Mouse (Mus musculus): ENCODE measurements at regions not wholly inside any gene's neighbourhood (a gene's known extent, or its start where the extent isn't known, plus 50 kb on each side); places are given as distances from the start of the nearest gene placed in this dataset.

GRCm38 (mm10) chr8:116196623-116197184 is 308.1 kb upstream of the Dynlrb2 start:
- H3K36me3 ChIP-seq (ENCODE audit: control insufficient read depth, insufficient read depth), result no peaks in the 10 kb centered on the region
- H3K9me3 ChIP-seq (replicated peaks; ENCODE audit: control insufficient read depth, low read length), result no peaks in the 10 kb centered on the region; the same call in 1 of the 2 replicates
- no peak overlapping the region for H3K4me2 ChIP-seq (ENCODE audit: low read depth, low read length)
- WGBS (ENCODE audit: insufficient replicate concordance), result 68% methylated on average over 9 of the region's 9 CpGs
- no peak overlapping the region for H3K4me3 ChIP-seq (ENCODE audit: low read depth, low read length)
- no peak overlapping the region for H3K27ac ChIP-seq (ENCODE audit: low read length)
- H3K27me3 ChIP-seq (ENCODE audit: control insufficient read depth, insufficient read depth, low read depth, low read length), result no peaks in the 10 kb centered on the region
- H3K9ac ChIP-seq (ENCODE audit: low read depth, low read length), result no peak overlapping the region
- no peak for ATAC-seq (ENCODE audit: low read depth)
- no peaks in the 10 kb centered on the region for H3K4me1 ChIP-seq (ENCODE audit: control insufficient read depth, low read depth, low read length)

DNA sequence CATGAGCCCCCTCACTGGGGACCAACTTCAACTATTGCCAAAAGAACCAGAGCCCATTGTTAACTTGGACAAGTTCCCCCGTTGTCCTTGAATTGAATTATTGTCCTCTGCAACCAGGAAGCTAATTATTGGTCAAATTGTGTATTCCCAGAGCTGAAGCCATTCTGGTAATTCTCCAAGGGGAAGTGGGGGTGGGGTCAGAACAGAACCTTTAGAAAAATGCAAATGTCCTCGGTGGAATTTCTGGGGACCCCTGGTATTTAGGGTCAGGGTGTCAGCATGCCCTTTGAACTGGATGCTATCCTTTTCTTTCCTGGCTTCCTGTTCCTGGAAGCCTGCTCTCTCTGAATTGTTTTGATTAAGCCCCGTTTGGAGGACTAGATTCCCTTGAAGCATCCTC is 312.7 kb upstream of the Dynlrb2 start:
- no peak for ATAC-seq (ENCODE audit: low read depth)
- no peaks in the 10 kb centered on the region for H3K27me3 ChIP-seq (ENCODE audit: control insufficient read depth, insufficient read depth, low read depth, low read length)
- no peak overlapping the region for H3K27ac ChIP-seq (ENCODE audit: low read length)
- no peaks in the 10 kb centered on the region for H3K4me1 ChIP-seq (ENCODE audit: control insufficient read depth, low read depth, low read length)
- no peak overlapping the region for H3K4me3 ChIP-seq (ENCODE audit: low read depth, low read length)
- 25% methylated on average over 3 of the region's 3 CpGs for WGBS (ENCODE audit: insufficient replicate concordance)
- no peaks in the 10 kb centered on the region; the same call in 1 of the 2 replicates for H3K9me3 ChIP-seq (replicated peaks; ENCODE audit: control insufficient read depth, low read length)
- H3K4me2 ChIP-seq (ENCODE audit: low read depth, low read length), result no peak overlapping the region
- no peaks in the 10 kb centered on the region for H3K36me3 ChIP-seq (ENCODE audit: control insufficient read depth, insufficient read depth)
- H3K9ac ChIP-seq (ENCODE audit: low read depth, low read length), result no peak overlapping the region

DNA sequence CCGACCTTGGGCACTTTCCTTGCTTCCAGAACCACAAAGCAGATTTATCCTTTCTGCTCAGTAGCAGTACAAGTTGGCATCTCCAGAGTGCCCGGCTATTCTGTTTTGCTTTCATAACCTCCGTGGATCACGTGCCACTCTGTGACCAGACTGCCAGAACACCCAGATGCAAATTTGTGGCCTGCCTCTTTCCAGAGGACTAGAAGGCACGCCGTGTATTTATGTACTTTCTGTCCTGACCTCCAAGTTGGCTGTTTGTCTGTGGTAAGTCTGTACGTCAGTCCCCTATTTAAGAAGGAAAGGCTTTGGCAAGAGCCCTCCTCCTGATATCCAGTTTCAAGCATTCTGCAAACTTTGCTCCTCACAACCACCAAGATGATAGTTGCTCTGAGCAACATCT is 319.6 kb upstream of the Dynlrb2 start:
- Histone ChIP-seq H3K4me3 (ENCODE audit: low read depth, low read length) (no peak overlapping the region), H3K9ac (ENCODE audit: low read depth, low read length) (no peak overlapping the region), H3K36me3 (ENCODE audit: control insufficient read depth, insufficient read depth) (no peaks in the 10 kb centered on the region), H3K4me2 (ENCODE audit: low read depth, low read length) (no peak overlapping the region), H3K9me3 (replicated peaks; ENCODE audit: control insufficient read depth, low read length) (no peaks in the 10 kb centered on the region), H3K27me3 (ENCODE audit: control insufficient read depth, insufficient read depth, low read depth, low read length) (no peaks in the 10 kb centered on the region), H3K27ac (ENCODE audit: low read length) (no peak overlapping the region), H3K4me1 (ENCODE audit: control insufficient read depth, low read depth, low read length) (no peaks in the 10 kb centered on the region)
- whole genome bisulfite sequencing (ENCODE audit: insufficient replicate concordance), result 57% methylated on average over 7 of the region's 7 CpGs
- no peak for ATAC-seq (ENCODE audit: low read depth)

DNA sequence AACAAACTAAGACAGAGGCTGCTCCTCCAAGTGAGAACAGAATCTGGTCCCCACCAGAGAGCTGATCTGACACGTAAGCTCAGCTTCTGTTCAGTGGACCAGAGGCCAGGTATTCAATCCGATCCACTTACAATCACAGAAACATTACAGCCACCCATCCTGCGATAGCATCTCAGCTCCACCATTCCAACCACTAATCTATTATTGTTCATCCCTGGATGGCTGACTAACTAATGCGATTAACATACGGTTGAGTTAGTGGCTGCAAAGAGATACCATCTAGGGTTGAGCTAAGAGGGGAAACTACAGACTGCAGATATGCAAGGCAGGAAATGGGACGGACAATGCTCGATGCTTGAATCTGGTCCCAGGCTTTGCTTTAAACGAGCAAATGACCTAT is 320.5 kb upstream of the Dynlrb2 start:
- Histone ChIP-seq H3K9ac (ENCODE audit: low read depth, low read length) (no peak overlapping the region), H3K4me1 (ENCODE audit: control insufficient read depth, low read depth, low read length) (no peaks in the 10 kb centered on the region), H3K4me2 (ENCODE audit: low read depth, low read length) (no peak overlapping the region), H3K4me3 (ENCODE audit: low read depth, low read length) (no peak overlapping the region), H3K36me3 (ENCODE audit: control insufficient read depth, insufficient read depth) (no peaks in the 10 kb centered on the region), H3K27me3 (ENCODE audit: control insufficient read depth, insufficient read depth, low read depth, low read length) (no peaks in the 10 kb centered on the region), H3K9me3 (replicated peaks; ENCODE audit: control insufficient read depth, low read length) (no peaks in the 10 kb centered on the region), H3K27ac (ENCODE audit: low read length) (no peak overlapping the region)
- whole genome bisulfite sequencing (ENCODE audit: insufficient replicate concordance), result 40% methylated on average over 8 of the region's 8 CpGs
- ATAC-seq (ENCODE audit: low read depth), result no peak

- no peak for ATAC-seq (ENCODE audit: low read depth)
- Histone ChIP-seq H3K9ac (ENCODE audit: low read depth, low read length) (no peak overlapping the region), H3K36me3 (ENCODE audit: control insufficient read depth, insufficient read depth) (no peaks in the 10 kb centered on the region), H3K27me3 (ENCODE audit: control insufficient read depth, insufficient read depth, low read depth, low read length) (no peaks in the 10 kb centered on the region), H3K9me3 (replicated peaks; ENCODE audit: control insufficient read depth, low read length) (no peaks in the 10 kb centered on the region), H3K4me2 (ENCODE audit: low read depth, low read length) (no peak overlapping the region), H3K4me1 (ENCODE audit: control insufficient read depth, low read depth, low read length) (no peaks in the 10 kb centered on the region), H3K4me3 (ENCODE audit: low read depth, low read length) (no peak overlapping the region), H3K27ac (ENCODE audit: low read length) (no peak overlapping the region)
- WGBS (ENCODE audit: insufficient replicate concordance), result 54% methylated on average over 2 of the region's 2 CpGs
Observed at GRCm38 (mm10) chr8:116177946-116178345, 326.8 kb upstream of the Dynlrb2 start.

- H3K9ac ChIP-seq (ENCODE audit: low read depth, low read length), result no peak overlapping the region
- WGBS (ENCODE audit: insufficient replicate concordance), result 34% methylated on average over 3 of the region's 3 CpGs
Observed at GRCm38 (mm10) chr8:116174891-116175290, 329.9 kb upstream of the Dynlrb2 start.

DNA sequence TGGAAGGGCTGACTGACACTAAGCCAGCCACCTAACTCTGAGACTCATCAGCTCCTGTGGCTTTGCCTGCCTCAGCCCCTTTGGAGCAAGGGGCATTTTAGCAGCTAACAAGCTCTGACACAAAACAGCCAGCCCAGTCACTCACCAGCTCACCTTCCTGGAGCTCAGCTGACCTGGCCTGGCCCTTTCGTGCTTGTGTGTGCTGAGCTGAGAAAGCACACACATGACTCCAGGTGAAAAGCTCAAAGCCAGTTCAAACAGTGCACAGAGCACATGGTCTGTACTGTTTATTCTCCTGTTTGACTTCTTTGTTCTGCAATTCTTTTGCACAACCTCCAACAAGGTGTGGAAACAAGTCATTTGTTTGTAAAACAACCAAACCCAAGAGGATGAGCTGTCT is 330.8 kb upstream of the Dynlrb2 start:
- no peak overlapping the region for H3K4me2 ChIP-seq (ENCODE audit: low read depth, low read length)
- H3K4me1 ChIP-seq (ENCODE audit: control insufficient read depth, low read depth, low read length), result no peaks in the 10 kb centered on the region
- 29% methylated on average over 1 of the region's 1 CpGs for WGBS (ENCODE audit: insufficient replicate concordance)
- no peak overlapping the region for H3K27ac ChIP-seq (ENCODE audit: low read length)
- no peak overlapping the region for H3K9ac ChIP-seq (ENCODE audit: low read depth, low read length)
- H3K4me3 ChIP-seq (ENCODE audit: low read depth, low read length), result no peak overlapping the region
- H3K36me3 ChIP-seq (ENCODE audit: control insufficient read depth, insufficient read depth), result no peaks in the 10 kb centered on the region
- 0 out of 2 replicates have a peak, but pooled peaks have one; percentile 19 for ATAC-seq (ENCODE audit: low read depth)
- H3K9me3 ChIP-seq (replicated peaks; ENCODE audit: control insufficient read depth, low read length), result no peaks in the 10 kb centered on the region
- H3K27me3 ChIP-seq (ENCODE audit: control insufficient read depth, insufficient read depth, low read depth, low read length), result no peaks in the 10 kb centered on the region

More at GRCm38 (mm10) chr8:116174891-116175290, 329.9 kb upstream of the Dynlrb2 start:
- H3K27me3 ChIP-seq (ENCODE audit: control insufficient read depth, insufficient read depth, low read depth, low read length), result no peaks in the 10 kb centered on the region
- H3K4me1 ChIP-seq (ENCODE audit: control insufficient read depth, low read depth, low read length), result no peaks in the 10 kb centered on the region
- no peaks in the 10 kb centered on the region for H3K9me3 ChIP-seq (replicated peaks; ENCODE audit: control insufficient read depth, low read length)
- no peak overlapping the region for H3K4me3 ChIP-seq (ENCODE audit: low read depth, low read length)
- no peaks in the 10 kb centered on the region for H3K36me3 ChIP-seq (ENCODE audit: control insufficient read depth, insufficient read depth)
- H3K27ac ChIP-seq (ENCODE audit: low read length), result no peak overlapping the region
- no peak overlapping the region for H3K4me2 ChIP-seq (ENCODE audit: low read depth, low read length)
- no peak for ATAC-seq (ENCODE audit: low read depth)

- Histone ChIP-seq H3K27me3 (ENCODE audit: control insufficient read depth, insufficient read depth, low read depth, low read length) (no peaks in the 10 kb centered on the region), H3K27ac (ENCODE audit: low read length) (no peak overlapping the region), H3K4me3 (ENCODE audit: low read depth, low read length) (no peak overlapping the region), H3K36me3 (ENCODE audit: control insufficient read depth, insufficient read depth) (no peaks in the 10 kb centered on the region), H3K9ac (ENCODE audit: low read depth, low read length) (no peak overlapping the region), H3K9me3 (replicated peaks; ENCODE audit: control insufficient read depth, low read length) (no peaks in the 10 kb centered on the region), H3K4me1 (ENCODE audit: control insufficient read depth, low read depth, low read length) (no peaks in the 10 kb centered on the region), H3K4me2 (ENCODE audit: low read depth, low read length) (no peak overlapping the region)
- WGBS (ENCODE audit: insufficient replicate concordance), result 38% methylated on average over 4 of the region's 4 CpGs
- ATAC-seq (ENCODE audit: low read depth), result no peak
Observed at GRCm38 (mm10) chr8:116167874-116168273, 336.9 kb upstream of the Dynlrb2 start.

GRCm38 (mm10) chr8:116164989-116165299 is 339.8 kb upstream of the Dynlrb2 start:
- ATAC-seq (ENCODE audit: low read depth), result no peak
- no peak overlapping the region for H3K9ac ChIP-seq (ENCODE audit: low read depth, low read length)
- WGBS (ENCODE audit: insufficient replicate concordance), result 34% methylated on average over 8 of the region's 8 CpGs
- no peaks in the 10 kb centered on the region for H3K36me3 ChIP-seq (ENCODE audit: control insufficient read depth, insufficient read depth)
- H3K4me1 ChIP-seq (ENCODE audit: control insufficient read depth, low read depth, low read length), result no peaks in the 10 kb centered on the region
- H3K27me3 ChIP-seq (ENCODE audit: control insufficient read depth, insufficient read depth, low read depth, low read length), result no peaks in the 10 kb centered on the region
- H3K27ac ChIP-seq (ENCODE audit: low read length), result no peak overlapping the region
- no peak overlapping the region for H3K4me2 ChIP-seq (ENCODE audit: low read depth, low read length)
- no peak overlapping the region for H3K4me3 ChIP-seq (ENCODE audit: low read depth, low read length)
- no peaks in the 10 kb centered on the region for H3K9me3 ChIP-seq (replicated peaks; ENCODE audit: control insufficient read depth, low read length)

All from liver, embryonic 16.5 days (tissue).